Mouse (Mus musculus) T-cell, adult 2 months (primary cell): ENCODE measurements around the gene Sbf1.
A peak's percentile ranks its signal among the peaks of the same experiment; 100 is the strongest.

ENCODE experiments used
- DNase-seq: peaks from one replicate; pipeline ENCODE4 v3.0.0; 2022; ENCODE audit warnings: low spot score

Sbf1 gene

DNA sequence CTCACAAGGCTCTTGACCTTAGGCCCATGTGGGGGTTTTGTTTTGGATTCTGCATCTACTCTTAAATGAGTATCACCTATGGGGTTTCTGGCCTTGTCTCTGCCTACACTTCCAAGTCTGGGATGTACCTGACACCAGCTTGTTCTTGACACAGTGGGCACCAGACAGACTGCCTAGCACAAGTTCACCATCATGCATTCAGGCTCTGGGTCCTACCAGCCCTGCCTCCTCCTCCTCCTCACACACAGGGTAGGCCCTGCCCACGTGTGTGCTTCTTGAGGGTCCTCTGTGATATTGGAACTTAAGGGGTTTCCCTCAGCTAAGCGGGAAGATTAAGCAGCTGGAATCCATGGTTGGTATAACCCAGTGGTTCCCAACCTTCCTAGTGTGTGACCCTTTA, 31.0 kb downstream of the Sbf1 start:
- DNase-seq, result no peak

DNA sequence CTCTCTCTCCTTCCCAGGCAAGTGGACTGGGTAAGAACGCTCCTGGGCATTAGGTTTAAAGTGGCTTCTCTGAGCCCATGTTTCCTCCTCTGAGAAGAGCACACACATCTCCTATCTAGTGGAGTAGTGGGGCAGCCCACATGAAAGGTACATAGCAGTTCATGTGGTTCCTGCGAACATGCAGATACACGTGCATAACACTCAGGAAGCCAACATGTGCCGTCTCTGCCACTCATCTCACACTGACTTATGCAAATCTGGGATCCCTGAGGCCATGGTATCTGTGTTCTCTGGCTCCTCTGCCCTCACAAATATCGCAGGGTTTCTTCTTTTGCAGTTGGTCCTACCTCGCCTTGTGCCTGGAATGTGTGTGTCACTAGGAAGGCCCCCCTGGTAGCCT, 32.6 kb downstream of the Sbf1 start:
- peak; percentile 70 for DNase-seq

GRCm38 (mm10) chr15:89277366-89277765, 37.7 kb downstream of the Sbf1 start:
- no peak for DNase-seq

- no peak for DNase-seq
Observed at GRCm38 (mm10) chr15:89275497-89275896, 39.6 kb downstream of the Sbf1 start.

DNA sequence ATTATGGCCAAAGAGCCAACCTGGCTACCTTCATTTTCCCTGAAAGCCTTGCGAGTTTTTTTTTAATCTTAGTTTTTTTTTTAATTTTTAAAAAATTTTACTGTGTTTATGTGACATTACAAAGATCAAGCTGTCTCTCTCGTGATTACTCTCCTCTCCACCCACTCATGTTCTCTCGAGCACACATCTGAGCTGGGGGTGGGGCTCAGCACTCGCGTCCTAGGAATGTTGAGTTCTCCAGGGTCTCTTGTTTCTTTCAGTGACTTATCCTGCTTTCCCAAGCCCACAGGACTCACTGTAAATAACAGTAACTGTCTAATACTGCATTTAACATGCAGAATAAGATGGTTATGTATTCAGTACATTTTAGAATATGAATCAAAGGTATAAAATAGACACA, 50.6 kb downstream of the Sbf1 start:
- no peak for DNase-seq

- no peak for DNase-seq
Observed at GRCm38 (mm10) chr15:89258997-89259396, 56.1 kb downstream of the Sbf1 start.

- no peak for DNase-seq
Observed at GRCm38 (mm10) chr15:89255330-89255729, 59.8 kb downstream of the Sbf1 start.

- no peak for DNase-seq
Observed at GRCm38 (mm10) chr15:89249063-89249462, 66.0 kb downstream of the Sbf1 start.

- no peak for DNase-seq
Observed at GRCm38 (mm10) chr15:89241025-89241424, 74.1 kb downstream of the Sbf1 start.

GRCm38 (mm10) chr15:89239751-89240392, 75.2 kb downstream of the Sbf1 start:
- DNase-seq, result no peak
